Mouse (Mus musculus) lung, embryonic 14.5 days (tissue): ENCODE data around the gene Ptf1a. TPM values are rescaled to one million over a fixed set of nuclear protein-coding genes. Genes with fewer than 3 reads are reported as not detected.

Experiments
- ATAC-seq: fragments of 200-750 bp; cut with Nextera tagmentation; 2 replicates; pipeline ENCODE4 v1.8.0; 2017; ENCODE audit warnings: mild to moderate bottlenecking, moderate TSS enrichment, moderate library complexity; ENCODE audit not compliant: insufficient read depth
- DNase-seq: peaks from one replicate; pipeline ENCODE4 v3.0.0-alpha.2; 2015
- H3K27ac ChIP-seq: fragments of 300-500 bp; sonication (generic); 2 replicates; pipeline ENCODE4 v1.5.1; 2014; ENCODE audit warnings: low read depth, mild to moderate bottlenecking, moderate library complexity
- H3K27me3 ChIP-seq: fragments of 300-500 bp; sonication (generic); 2 replicates; pipeline ENCODE4 v1.6.1; 2014; ENCODE audit warnings: low read length, control low read depth; ENCODE audit not compliant: insufficient read depth
- H3K36me3 ChIP-seq: fragments of 300-500 bp; sonication (generic); 2 replicates; pipeline ENCODE4 v1.6.1; 2014; ENCODE audit warnings: control low read depth; ENCODE audit not compliant: insufficient read depth
- H3K4me1 ChIP-seq: fragments of 300-500 bp; sonication (generic); 2 replicates; pipeline ENCODE4 v1.6.1; 2014; ENCODE audit warnings: antibody characterized with exemption, control low read depth; ENCODE audit not compliant: insufficient read depth
- H3K4me2 ChIP-seq: fragments of 300-500 bp; sonication (generic); 2 replicates; pipeline ENCODE4 v1.6.1; 2014; ENCODE audit warnings: mild to moderate bottlenecking
- H3K4me3 ChIP-seq: fragments of 300-500 bp; sonication (generic); 2 replicates; pipeline ENCODE4 v1.5.1; 2014; ENCODE audit warnings: low read depth, low read length
- H3K9ac ChIP-seq: fragments of 300-500 bp; sonication (generic); 2 replicates; pipeline ENCODE4 v1.6.1; 2014
- H3K9me3 ChIP-seq: fragments of 300-500 bp; sonication (generic); 2 replicates; pipeline ENCODE4 v1.6.1; 2016; ENCODE audit warnings: low read depth, low read length, control low read depth
- CTCF ChIP-seq: IDR thresholded peaks from 2 replicates; pipeline ENCODE4 v1.5.1; 2016; ENCODE audit warnings: antibody characterized with exemption, low read depth
- WGBS: fragments of 180-500 bp; shearing (Covaris S2); extraction: QIAGEN DNeasy Blood & Tissue Kit; methylation state at CpG from one replicate; pipeline ENCODE4 v1.1.7; 2014; 5-methylcytosine and 5-hydroxymethylcytosine counted together
- polyA plus RNA-seq: library from polyadenylated mRNA; unstranded; fragments of >200 nt; fragmentation: Nextera tagmentation; extraction: Ambion mirVana; gene quantifications from 2 replicates; pipeline ENCODE4 v1.2.1, GENCODE M21; 2014

Gene Ptf1a
- polyA plus RNA-seq, result not detected in 2 replicates

DNA sequence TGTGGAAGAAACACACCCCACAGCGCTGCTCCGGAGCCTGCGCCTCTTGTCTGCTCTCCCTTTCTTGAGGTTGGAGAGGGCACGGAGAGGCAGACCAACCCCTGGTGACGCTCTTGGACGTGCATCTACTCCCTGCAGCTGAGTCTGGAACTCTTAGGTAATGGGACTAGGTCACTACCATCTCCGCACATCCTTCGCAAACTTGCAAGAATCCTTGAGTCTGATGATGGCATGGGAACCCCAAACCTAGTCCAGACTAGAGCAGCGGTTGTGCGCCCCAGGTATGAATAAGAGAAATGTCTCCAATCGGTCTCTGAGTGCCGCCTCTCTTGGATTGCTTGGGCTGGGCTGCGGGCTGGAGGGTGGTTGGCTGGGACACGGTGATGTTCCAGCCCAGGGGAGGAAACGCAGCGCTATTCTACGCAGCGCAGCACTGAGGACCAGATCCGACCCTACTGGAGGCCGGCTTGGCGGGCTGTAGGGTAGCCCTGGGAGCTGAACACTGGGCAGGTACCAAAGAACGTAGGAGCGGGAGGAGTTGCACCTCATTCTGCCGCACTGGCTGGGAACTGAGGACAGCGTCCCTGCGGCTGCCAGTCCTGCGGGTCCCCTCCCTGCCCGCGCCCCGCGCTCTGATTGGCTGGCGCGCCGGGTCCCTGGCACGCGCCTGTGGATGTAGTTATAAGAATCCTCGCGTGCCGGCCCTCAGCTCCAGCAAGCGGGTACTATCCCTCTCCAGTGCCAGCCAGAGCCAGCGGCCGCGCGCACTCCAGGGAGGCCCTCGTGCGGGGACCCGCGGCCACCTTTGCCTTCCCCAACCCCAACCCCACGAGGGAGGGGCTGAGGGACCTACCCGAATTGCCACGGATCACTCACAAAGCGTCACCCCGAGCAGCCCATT is at the start of gene Ptf1a:
Gene Ptf1a (plus strand): TSS at position 733 of the 901 bp plus-strand sequence.
- H3K4me3 ChIP-seq, result peak within 1 kb of the TSS; percentile 33
- H3K9me3 ChIP-seq, result no peaks in the 10 kb centered on the region
- peak within 1 kb of the TSS; percentile 55 for H3K4me2 ChIP-seq
- no peak within 1 kb of the TSS for H3K9ac ChIP-seq
- DNase-seq, result no peak
- 0 out of 2 replicates have a peak, but pooled peaks cover 4% of the 10 kb centered on the region for H3K4me1 ChIP-seq
- no peak for TF ChIP-seq CTCF
- peaks cover 91% of the 10 kb centered on the region for H3K27me3 ChIP-seq
- peak; percentile 32; the same call in 1 of the 2 replicates for ATAC-seq
- under 1% methylated on average over 53 of the region's 53 CpGs for WGBS
- H3K36me3 ChIP-seq, result no peaks in the 10 kb centered on the region
- H3K27ac ChIP-seq, result no peak within 1 kb of the TSS

DNA sequence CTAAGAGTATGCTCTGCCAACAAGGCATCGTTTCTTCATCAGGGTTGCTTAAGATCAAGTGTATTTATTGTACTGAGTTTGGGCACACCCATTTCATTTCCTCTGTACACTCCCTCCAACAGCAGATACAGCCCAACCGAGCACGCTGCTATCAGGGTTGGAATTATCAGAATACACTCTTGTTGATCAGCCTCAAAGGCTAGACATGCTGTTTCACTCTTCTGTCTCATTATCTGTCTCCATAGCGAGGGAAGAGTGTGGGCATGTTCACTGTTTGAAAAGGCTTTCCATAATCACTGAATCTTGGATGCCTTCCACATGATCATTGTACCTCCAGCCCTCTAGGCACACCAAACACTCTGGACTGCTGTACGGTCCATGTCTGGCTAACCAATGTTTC is 40.1 kb upstream of the Ptf1a start:
- Histone ChIP-seq H3K9me3 (no peaks in the 10 kb centered on the region), H3K4me2 (no peak overlapping the region), H3K4me3 (no peak overlapping the region), H3K27ac (no peak overlapping the region), H3K36me3 (no peaks in the 10 kb centered on the region), H3K27me3 (no peaks in the 10 kb centered on the region), H3K9ac (no peak overlapping the region), H3K4me1 (no peaks in the 10 kb centered on the region)
- ATAC-seq (peak; percentile 45; the same call in 1 of the 2 replicates), DNase-seq (peak; percentile 17)
- TF ChIP-seq CTCF, result no peak
- WGBS, result 48% methylated on average over 5 of the region's 5 CpGs

DNA sequence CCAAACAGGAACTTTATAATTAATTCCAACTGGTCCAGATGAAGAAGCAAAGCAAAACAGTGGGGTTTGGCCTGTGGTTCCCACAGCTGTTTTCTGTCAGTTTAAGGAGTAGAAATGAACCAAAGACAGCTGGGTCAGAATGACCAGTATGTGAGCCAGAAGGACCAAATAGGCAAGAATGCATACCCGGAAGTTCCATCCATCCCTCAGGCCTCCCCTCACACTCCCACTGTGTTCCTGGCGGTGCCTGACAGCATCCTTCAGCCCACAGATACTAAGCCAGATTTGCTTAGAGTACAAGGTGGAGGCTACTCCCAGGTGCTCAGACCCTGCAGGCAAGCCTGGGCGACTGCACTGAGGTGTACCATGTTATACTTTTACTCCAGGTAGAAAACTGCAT is 38.9 kb upstream of the Ptf1a start:
- 41% methylated on average over 3 of the region's 3 CpGs for WGBS
- no peak overlapping the region for H3K27ac ChIP-seq

DNA sequence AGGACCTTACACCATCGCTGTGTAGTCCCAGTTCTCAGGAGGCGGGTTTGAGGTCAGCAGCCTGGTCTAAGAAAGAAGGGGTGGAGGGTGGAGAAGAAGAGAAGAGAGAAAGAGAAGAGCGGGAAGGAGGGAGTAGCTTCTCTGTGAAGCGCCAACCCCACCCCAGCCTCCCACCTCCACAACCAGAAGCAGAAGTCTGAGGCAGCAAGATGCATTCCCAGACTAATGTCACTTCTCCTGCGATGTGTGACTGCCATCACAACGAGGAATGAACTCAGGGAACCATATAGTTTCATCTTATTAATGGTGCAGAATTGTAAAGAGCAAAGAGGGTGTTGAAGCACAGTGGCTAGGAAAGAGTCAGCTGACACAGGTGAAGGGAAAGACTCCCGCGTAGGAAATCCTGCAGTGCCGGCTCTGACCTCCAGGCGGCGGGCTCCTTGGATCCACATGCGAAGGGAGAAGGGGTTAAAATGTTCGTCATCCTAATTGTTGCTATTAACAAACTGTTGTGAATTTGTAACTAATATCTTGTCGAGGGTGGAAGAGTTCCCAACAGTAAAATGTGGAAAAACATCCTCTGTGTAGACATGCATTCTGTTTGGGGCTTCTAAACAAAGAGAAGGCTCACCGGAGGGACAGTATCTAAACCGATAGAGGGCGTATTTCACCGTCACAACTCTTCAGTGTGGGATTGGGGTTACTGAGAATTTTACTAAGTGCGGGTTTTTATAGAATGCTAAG is 31.1 kb upstream of the Ptf1a start:
- peak; percentile 76 for DNase-seq
- peak overlapping the region; percentile 13 for H3K4me3 ChIP-seq
- H3K4me1 ChIP-seq, result no peaks in the 10 kb centered on the region
- H3K27me3 ChIP-seq, result no peaks in the 10 kb centered on the region
- no peak overlapping the region for H3K9ac ChIP-seq
- WGBS, result 17% methylated on average over 19 of the region's 19 CpGs
- H3K27ac ChIP-seq, result no peak overlapping the region
- no peaks in the 10 kb centered on the region; the same call in 1 of the 2 replicates for H3K9me3 ChIP-seq
- peak; percentile 83 for TF ChIP-seq CTCF
- no peaks in the 10 kb centered on the region for H3K36me3 ChIP-seq
- peak; percentile 69 for ATAC-seq
- H3K4me2 ChIP-seq, result peak overlapping the region; percentile 54

More for the DNA sequence above, 38.9 kb upstream of the Ptf1a start:
- H3K27me3 ChIP-seq, result no peaks in the 10 kb centered on the region
- peak; percentile 81; the same call in 1 of the 2 replicates for ATAC-seq
- peak; percentile 51 for DNase-seq
- H3K9ac ChIP-seq, result no peak overlapping the region
- no peaks in the 10 kb centered on the region; the same call in 1 of the 2 replicates for H3K9me3 ChIP-seq
- H3K36me3 ChIP-seq, result no peaks in the 10 kb centered on the region
- no peak overlapping the region for H3K4me2 ChIP-seq
- no peak overlapping the region for H3K4me3 ChIP-seq
- TF ChIP-seq CTCF, result no peak
- H3K4me1 ChIP-seq, result no peaks in the 10 kb centered on the region

DNA sequence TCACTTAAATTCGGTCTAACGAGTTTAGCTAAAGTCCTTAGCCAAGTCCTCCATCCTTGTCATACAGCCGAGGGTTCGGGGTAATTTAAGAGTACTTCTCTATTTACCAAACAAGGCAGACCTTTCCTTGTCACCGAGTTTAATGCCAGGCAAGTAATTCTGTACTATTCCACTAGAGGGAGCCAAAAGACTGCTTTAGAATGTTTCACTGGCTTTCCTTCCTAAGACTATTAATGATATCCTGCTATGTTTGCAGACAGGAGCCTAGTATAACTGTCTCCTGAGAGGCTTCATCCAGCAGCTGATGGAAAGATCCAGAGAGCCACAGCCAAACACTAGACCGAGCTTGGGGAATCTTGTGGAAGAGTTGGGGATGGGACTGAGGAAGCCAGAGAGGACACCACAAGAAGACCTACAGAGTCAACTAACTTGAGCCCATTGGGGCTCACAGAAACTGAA is 30.4 kb upstream of the Ptf1a start:
- H3K4me2 ChIP-seq, result peak overlapping the region; percentile 54
- DNase-seq (peak; percentile 96), ATAC-seq (peak; percentile 73)
- peak overlapping the region; percentile 13 for H3K4me3 ChIP-seq
- no peaks in the 10 kb centered on the region for H3K4me1 ChIP-seq
- under 1% methylated on average over 6 of the region's 6 CpGs for WGBS
- peak; percentile 82 for TF ChIP-seq CTCF
- no peaks in the 10 kb centered on the region; the same call in 1 of the 2 replicates for H3K9me3 ChIP-seq
- no peaks in the 10 kb centered on the region for H3K36me3 ChIP-seq
- no peaks in the 10 kb centered on the region for H3K27me3 ChIP-seq
- H3K9ac ChIP-seq, result no peak overlapping the region
- no peak overlapping the region for H3K27ac ChIP-seq

DNA sequence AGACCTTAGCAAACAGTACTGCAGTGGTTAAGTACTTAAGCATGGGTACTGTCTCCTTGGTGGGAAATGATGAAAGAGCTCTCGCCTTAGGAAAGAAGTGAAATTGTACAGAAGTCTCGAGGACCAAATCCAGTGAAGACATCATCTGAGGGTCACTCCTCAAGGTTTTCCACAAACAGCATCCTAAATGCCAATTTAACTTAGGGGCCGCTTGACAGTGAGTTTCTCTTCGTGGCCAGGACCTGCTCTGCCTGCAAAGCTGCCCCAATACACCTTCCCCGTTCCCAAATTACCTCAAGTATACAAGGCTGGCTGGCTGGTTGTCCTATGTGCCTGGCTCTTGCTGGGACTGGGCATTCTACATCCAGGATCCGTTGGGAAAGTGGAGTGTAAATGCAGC is 29.4 kb upstream of the Ptf1a start:
- Histone ChIP-seq H3K27me3 (no peaks in the 10 kb centered on the region), H3K36me3 (no peaks in the 10 kb centered on the region), H3K9me3 (no peaks in the 10 kb centered on the region; the same call in 1 of the 2 replicates), H3K4me3 (no peak overlapping the region), H3K4me2 (no peak overlapping the region), H3K4me1 (no peaks in the 10 kb centered on the region), H3K27ac (no peak overlapping the region), H3K9ac (no peak overlapping the region)
- ATAC-seq, result no peak
- 63% methylated on average over 6 of the region's 6 CpGs for WGBS
- no peak for TF ChIP-seq CTCF
- DNase-seq, result no peak
